Mouse (Mus musculus) olfactory bulb, adult 2 months (tissue): Measurements from ENCODE around the gene Gm28038.

ENCODE experiments used
- CTCF ChIP-seq: fragments of 200-500 bp; IDR thresholded peaks from 2 replicates; pipeline ENCODE4 v1.5.1; 2012; ENCODE audit warnings: low read depth, mild to moderate bottlenecking, low read length, moderate library complexity; ENCODE audit not compliant: insufficient read depth
- POLR2A ChIP-seq: fragments of 200-500 bp; IDR thresholded peaks from 2 replicates; pipeline ENCODE4 v1.6.1; 2012; ENCODE audit warnings: mild to moderate bottlenecking, low read depth, low read length, moderate library complexity; ENCODE audit not compliant: insufficient read depth

DNA sequence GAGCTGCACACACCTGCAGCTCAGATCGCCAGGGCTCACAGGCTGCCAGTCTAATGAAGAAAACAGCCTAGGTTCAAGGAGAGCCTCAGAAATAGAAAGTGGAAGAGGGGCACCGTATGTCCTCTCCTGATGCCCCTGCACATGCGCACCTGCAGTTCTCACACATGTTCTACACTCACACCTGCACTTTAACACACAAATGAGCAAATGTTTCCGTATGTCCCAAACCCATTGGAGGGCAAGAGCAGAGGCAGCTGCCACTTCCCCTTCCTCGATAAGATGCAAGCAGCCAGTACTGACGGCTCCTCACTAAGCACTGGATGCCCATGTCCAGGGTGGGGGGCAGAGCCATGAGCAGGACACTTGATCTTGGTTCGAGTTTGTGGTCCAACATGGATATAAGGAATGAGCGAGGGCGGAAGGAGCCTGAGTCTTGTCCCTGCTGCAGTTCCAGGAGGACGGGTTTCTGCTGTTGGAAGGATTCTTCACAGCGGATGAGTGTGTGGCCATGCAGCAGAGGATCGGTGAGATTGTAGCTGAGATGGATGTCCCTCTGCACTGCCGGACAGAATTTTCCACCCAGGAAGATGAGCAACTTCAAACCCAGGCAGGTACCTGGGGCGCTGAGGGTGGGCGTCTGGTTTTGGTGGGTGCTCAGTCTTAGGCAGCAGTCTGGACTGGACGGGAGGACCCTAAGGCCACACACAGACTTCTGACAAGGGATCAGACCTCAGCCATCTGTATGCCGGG lies 11.4 kb upstream of the Gm28038 start:
- no peak for TF ChIP-seq CTCF
- TF ChIP-seq POLR2A = no peak
